Mouse (Mus musculus): ENCODE results near the gene Qrich1. TPM values are rescaled to one million over a fixed set of nuclear protein-coding genes. Genes with fewer than 3 reads are reported as not detected.

The Qrich1 gene
- total RNA-seq, 1 experiment from 2014 or later: 193 TPM

DNA sequence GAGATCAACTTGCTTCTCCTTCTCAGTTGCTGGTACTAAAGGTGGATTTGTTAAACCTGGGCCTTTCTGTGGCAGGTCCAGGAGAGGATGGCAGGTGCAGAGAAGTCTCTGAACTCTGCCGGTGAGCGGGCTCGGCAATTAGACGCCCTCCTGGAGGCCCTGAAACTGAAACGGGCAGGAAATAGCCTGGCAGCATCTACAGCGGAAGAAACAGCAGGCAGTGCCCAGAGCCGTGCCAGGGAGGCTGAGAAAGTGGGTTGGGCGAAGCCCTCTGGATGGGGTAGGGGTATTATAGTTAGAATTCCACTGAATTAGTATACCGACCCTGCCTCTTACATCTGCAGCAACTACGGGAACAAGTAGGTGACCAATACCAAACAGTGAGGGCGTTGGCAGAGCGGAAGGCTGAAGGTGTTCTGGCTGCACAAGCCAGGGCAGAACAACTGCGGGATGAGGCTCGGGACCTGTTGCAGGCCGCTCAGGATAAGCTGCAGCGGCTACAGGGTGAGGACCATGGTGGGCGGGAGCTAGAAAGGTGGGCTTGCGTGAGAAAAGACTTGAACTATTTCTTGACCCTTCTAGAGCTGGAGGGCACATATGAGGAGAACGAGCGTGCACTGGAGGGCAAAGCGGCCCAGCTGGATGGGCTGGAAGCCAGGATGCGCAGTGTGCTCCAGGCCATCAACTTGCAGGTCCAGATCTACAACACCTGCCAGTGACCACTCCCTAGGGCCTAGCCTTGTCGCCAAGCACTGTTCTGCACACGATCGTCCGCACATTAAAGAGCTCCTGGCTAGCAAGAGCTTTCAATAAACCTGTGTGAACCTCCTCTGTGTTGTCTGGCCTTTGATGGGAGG lies 26.7 kb upstream of the Qrich1 start:
- no peak for ATAC-seq (replicated peaks in 1 of 2; ENCODE audit: insufficient read depth in 1 of 2, low FRiP score in 2 of 2, low TSS enrichment in 1 of 2, low read depth in 1 of 2, poor library complexity in 2 of 2, severe bottlenecking in 2 of 2)

DNA sequence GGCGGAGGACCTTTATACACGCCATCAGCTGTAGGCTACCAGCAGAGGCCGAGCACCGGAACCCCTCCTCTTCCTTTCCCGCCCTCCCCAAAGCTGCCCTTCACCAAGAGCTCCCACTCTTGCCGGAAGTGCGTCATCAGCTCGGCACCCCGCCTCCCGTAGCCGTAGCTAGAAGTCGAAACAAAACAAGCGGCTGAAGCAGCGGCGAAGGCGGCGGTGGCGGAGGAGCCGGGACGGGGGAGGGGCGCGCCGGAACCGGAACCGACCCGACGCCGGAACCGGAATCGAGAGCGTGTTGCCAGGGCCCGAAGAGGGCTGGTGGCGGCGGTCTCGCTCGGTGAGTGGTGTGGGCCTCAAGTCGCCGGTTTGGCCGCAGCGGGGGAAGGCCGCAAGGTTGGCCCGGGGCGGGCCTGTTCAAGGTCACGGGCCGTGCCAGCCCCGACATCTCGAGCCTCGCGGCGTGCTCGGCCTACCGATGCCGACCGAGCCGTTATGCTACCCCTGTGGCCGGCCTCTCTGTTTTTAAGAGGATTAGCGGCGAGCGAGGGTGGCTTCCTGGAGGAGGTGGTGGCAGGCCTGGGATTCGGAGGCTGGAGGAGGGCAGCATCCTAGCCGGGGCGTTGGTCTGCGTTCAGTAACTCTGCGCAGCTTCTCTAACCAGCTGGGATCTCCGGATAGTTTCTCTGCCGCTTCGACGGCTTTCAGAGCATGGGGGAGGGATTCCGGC lies 25.9 kb upstream of the Qrich1 start, which contains the start of gene Usp19:
Usp19 (plus strand) TSS at position 44 of the 727 bp plus-strand sequence.
- ATAC-seq (replicated peaks in 1 of 2; ENCODE audit: insufficient read depth in 1 of 2, low FRiP score in 2 of 2, low TSS enrichment in 1 of 2, low read depth in 1 of 2, poor library complexity in 2 of 2, severe bottlenecking in 2 of 2): peak; percentile 85 to 88

DNA sequence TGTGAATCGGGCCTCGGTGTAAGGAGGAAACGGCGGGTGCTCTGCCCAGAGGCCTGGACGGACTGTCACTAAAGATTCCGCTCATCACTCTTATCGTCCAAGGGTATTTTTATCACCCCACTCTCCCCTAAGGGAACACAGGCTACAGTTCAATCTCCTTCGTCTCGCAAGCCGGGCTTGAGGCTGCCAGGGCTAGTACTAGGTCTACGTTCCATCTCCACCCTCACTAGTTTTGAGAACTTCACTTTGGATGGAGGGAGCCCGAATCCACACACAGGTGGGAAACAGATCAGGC lies 25.4 kb upstream of the Qrich1 start:
- no peak for ATAC-seq (replicated peaks in 1 of 2; ENCODE audit: insufficient read depth in 1 of 2, low FRiP score in 2 of 2, low TSS enrichment in 1 of 2, low read depth in 1 of 2, poor library complexity in 2 of 2, severe bottlenecking in 2 of 2)

DNA sequence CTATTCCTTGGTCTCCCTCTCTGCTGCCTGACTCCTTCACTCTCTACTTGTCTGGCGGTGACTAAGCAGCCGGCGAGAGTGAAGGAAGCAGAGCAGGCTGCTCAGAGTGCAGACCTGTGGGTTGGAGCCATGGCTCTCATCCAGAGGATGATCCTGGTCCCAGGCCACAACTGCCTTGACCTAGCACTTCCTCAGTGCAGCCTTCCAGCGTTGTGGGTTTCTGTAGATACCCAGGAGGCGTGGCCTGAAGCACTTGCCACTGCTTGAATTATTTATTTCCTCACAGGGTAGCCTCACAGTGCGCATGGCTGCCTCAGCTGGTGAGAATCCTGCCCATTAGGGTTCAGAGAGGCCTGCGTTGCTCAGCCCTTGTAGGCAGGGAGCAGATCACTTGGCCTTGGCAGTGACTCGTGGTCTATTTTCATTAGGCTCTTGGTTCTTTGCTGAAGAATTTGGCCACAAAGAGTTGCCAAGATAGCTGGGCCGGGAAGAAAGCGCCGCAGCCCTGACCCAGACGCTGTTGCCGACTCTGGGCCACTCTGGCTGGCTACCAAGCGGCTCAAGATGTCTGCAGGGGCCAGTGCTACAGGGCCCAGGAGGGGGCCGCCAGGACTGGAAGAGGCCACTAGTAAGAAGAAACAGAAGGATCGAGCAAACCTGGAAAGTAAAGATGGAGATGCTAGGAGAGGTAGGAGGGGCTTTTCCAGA lies 24.4 kb upstream of the Qrich1 start:
- ATAC-seq (replicated peaks in 1 of 2; ENCODE audit: insufficient read depth in 1 of 2, low FRiP score in 2 of 2, low TSS enrichment in 1 of 2, low read depth in 1 of 2, poor library complexity in 2 of 2, severe bottlenecking in 2 of 2): peak; percentile 61 to 72

DNA sequence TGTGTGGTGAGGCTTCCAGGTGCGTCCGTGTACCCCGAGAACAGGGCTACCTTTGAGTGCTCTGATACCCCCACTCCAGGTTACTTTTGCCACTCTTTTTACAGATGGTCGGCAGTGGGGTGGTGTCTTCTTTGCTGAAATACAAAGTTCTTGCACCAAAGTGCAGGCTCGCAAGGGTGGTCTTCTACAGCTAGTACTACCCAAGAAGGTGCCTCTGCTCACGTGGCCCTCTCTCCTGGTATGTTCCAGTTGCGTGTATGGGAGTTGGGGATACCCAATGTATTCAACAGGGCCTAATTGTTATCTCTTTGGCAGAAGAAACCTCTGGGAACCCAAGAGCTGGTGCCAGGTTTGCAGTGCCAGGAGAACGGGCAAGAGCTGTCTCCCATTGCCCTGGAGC lies 23.4 kb upstream of the Qrich1 start:
- ATAC-seq (replicated peaks in 1 of 2; ENCODE audit: insufficient read depth in 1 of 2, low FRiP score in 2 of 2, low TSS enrichment in 1 of 2, low read depth in 1 of 2, poor library complexity in 2 of 2, severe bottlenecking in 2 of 2): no peak

DNA sequence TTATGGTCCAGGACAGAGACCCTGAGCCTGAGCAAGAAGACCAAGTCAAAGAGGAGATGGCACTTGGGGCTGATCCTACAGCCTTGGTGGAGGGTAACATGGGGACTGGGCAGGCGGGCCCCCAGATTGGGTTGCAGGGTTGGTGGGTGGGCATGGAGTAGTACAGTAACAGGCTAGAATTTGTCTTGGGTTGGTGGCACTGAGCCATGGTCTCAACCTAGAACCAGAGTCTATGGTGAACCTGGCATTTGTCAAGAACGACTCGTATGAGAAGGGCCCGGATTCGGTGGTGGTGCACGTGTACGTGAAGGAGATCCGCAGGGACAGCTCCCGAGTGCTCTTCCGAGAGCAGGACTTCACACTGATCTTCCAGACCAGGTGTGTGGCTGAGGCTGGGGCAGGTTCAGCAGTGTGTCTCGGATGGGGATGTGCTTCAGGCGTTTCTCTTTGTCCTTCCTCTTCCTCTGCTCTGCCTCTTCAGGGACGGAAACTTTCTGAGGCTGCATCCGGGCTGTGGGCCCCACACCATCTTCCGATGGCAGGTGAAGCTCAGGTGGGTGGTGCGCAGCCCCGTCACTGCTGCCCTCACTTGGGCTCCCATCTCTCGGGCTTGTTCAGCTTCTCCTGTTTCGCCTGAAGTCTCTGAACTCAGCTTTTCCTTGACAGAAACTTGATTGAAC lies 22.3 kb upstream of the Qrich1 start:
- no peak for ATAC-seq (replicated peaks in 1 of 2; ENCODE audit: insufficient read depth in 1 of 2, low FRiP score in 2 of 2, low TSS enrichment in 1 of 2, low read depth in 1 of 2, poor library complexity in 2 of 2, severe bottlenecking in 2 of 2)

DNA sequence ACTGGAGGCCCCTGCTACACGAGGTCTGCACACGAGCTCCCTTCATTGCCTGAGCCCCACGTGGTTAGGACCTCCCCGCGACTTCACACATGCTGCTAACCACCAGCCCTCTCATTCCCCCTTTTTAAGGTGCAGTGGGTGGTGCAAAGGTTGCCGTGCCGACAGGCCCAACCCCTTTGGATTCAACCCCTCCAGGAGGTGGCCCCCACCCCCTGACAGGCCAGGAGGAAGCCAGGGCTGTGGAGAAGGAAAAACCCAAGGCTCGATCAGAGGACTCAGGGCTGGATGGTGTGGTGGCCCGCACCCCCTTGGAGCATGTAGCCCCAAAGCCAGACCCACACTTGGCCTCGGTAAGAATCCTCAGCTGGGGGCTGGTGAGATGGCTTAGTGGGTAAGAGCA lies 21.7 kb upstream of the Qrich1 start:
- no peak for ATAC-seq (replicated peaks in 1 of 2; ENCODE audit: insufficient read depth in 1 of 2, low FRiP score in 2 of 2, low TSS enrichment in 1 of 2, low read depth in 1 of 2, poor library complexity in 2 of 2, severe bottlenecking in 2 of 2)

DNA sequence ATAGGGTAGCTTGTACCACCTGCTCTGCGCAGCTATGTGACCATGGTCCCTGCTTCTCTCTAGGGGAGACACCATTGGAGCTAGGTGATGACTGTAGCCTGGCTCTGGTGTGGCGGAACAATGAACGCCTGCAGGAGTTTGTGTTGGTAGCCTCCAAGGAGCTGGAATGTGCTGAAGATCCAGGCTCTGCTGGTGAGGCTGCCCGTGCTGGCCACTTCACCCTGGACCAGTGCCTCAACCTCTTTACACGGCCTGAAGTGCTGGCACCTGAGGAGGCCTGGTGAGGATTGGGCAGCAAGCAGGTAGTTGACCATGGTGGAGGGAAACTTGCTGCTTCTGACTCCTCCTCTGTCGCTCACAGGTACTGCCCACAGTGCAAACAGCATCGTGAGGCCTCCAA lies 17.4 kb upstream of the Qrich1 start:
- no peak for ATAC-seq (replicated peaks in 1 of 2; ENCODE audit: insufficient read depth in 1 of 2, low FRiP score in 2 of 2, low TSS enrichment in 1 of 2, low read depth in 1 of 2, poor library complexity in 2 of 2, severe bottlenecking in 2 of 2)

DNA sequence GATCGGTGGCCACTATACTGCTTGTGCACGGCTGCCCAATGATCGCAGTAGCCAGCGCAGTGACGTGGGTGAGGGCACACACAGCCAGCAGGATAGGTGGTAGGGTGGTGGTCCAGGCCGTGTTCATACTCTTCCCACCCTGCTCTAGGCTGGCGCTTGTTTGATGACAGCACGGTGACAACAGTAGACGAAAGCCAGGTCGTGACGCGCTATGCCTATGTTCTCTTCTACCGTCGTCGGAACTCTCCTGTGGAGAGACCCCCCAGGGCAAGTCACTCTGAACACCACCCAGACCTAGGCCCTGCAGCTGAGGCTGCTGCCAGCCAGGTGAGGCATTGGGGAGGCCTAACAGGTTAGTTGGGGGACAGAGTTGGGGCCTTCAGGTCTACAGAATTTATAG lies 16.7 kb upstream of the Qrich1 start:
- ATAC-seq (replicated peaks in 1 of 2; ENCODE audit: insufficient read depth in 1 of 2, low FRiP score in 2 of 2, low TSS enrichment in 1 of 2, low read depth in 1 of 2, poor library complexity in 2 of 2, severe bottlenecking in 2 of 2): no peak

DNA sequence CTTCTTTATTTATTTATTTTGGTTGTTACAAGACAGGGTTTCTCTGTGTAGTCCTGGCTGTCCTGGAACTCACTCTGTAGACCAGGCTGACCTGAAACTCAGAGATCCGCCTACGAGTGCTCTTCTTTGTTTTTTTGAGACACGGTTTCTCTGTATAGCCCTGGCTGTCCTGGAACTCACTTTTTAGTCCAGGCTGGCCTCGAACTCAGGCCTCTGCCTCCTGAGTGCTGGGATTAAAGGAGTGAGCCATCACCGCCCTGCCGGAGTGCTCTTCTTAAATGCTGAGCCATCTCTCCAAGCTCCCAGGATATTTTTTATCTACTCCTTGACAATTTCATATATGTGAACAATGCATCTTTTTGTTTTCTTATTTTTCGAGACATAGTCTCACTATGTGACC lies 9.7 kb upstream of the Qrich1 start:
- no peak for ATAC-seq (replicated peaks in 1 of 2; ENCODE audit: insufficient read depth in 1 of 2, low FRiP score in 2 of 2, low TSS enrichment in 1 of 2, low read depth in 1 of 2, poor library complexity in 2 of 2, severe bottlenecking in 2 of 2)

DNA sequence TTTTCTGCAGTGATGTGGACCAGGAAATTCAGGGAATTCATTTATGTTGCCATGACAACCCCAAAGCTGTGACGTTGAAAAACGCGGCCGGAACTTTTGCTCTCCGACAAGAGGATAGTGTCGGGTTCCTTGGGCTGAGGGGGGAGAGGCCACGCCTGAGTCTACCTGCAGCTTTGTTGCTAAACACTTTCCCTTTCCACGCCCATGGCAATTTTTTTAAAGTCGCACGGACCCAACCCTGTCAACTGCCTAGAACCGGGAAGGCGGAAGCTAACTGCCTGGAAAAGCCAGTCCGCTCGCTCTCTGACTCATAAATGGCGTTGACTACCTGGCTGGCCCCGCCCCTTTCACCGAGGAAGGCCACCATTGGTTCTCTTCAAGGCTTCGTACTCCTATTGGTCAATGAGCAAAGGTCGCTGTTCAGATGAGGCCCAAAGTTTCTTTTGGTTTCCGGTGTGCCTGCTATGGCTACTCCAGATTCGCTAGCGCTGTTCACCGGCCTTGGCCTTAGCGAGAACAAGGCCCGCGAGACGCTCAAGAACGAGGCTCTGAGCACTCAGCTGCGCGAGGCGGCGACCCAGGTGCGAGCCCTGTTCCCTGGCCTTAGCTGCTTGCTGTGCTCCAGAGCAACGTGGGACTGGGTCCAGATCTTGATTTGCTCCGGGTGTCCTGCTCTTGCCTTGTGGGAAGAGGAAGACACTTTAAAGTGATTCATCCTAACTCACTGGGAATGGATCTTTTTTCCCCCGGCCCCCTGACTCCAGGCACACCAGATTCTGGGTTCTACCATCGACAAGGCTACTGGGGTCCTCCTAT lies 8.8 kb upstream of the Qrich1 start, which contains the start of gene Qars:
Qars (plus strand) TSS at position 88 of the 816 bp plus-strand sequence.
- ATAC-seq (replicated peaks in 1 of 2; ENCODE audit: insufficient read depth in 1 of 2, low FRiP score in 2 of 2, low TSS enrichment in 1 of 2, low read depth in 1 of 2, poor library complexity in 2 of 2, severe bottlenecking in 2 of 2): peak; percentile 99

DNA sequence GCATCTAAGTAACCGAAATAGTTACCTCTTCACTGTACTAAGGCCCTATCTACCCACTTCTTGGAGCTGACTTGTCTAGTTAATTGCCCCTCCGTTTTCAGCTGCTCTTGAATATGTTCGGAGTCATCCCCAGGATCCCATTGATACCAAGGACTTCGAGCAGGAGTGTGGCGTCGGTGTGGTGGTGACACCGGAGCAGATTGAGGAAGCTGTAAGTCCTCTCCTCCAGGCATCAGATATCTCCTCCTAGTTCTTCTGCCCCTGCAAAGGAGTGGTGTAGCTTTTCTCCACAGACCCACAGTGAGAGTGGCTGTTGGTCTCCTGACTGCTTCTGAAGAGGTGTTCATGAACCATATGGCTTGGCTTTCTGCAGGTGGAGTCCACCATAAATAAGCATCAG lies 7.8 kb upstream of the Qrich1 start:
- ATAC-seq (replicated peaks in 1 of 2; ENCODE audit: insufficient read depth in 1 of 2, low FRiP score in 2 of 2, low TSS enrichment in 1 of 2, low read depth in 1 of 2, poor library complexity in 2 of 2, severe bottlenecking in 2 of 2): no peak

DNA sequence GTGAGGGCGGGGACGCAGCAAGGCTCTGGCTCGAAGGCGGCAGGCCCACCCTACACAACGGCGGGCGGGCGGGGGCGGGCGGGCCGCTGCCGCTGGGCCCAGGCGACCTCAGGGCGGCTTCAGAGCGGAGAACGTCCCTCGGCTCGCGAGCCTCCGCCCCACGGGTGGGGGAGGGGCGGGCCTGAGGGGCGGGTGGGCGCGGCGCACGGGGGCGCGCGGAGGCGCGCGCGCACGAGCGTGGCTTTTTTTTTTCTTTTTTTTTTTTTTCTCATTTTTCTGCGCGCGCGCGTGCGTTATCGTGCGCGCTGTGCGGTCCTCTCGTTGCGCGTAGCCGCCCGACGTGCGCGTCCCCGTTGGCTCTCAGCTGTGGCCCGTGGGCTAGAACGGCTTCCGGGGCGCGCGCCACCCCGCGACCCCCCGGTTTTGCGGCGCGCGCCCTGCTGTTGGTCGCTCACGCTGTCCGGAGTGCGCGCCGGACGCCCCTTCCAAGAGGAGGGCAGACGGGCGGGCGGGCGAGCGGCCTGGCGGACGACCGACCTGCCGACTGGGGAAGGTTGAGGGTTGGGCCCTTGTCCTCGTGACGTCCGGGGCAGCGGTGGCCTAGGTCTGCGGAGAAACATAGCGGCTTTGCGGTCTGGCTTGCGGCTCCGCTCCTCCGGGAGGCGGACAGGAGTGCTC lies 786 bp downstream of the Qrich1 start:
- ATAC-seq (replicated peaks in 1 of 2; ENCODE audit: insufficient read depth in 1 of 2, low FRiP score in 2 of 2, low TSS enrichment in 1 of 2, low read depth in 1 of 2, poor library complexity in 2 of 2, severe bottlenecking in 2 of 2): peak in 1 of 2 experiments; percentile 41; a peak in 2 of 4 replicates

DNA sequence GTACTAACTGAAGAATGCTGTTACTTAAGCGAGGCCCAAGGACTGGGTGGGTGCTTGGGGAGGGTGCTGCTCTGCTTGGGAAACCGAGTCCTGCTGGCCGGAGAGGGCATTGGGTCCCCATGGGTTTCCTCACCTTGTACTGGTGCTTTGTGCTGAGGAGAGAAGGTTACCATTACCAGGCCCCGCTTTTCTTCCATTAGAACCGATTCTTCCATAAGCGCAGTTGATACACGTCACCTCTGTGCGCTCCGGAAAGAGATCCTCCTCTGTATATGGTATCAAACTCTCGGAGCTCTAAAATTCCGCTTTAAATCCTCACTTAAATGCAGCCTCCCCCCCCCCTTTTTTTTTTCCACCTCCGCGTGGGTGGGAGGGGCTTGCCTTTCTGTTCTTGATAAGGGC lies 1.3 kb downstream of the Qrich1 start:
- ATAC-seq (replicated peaks in 1 of 2; ENCODE audit: insufficient read depth in 1 of 2, low FRiP score in 2 of 2, low TSS enrichment in 1 of 2, low read depth in 1 of 2, poor library complexity in 2 of 2, severe bottlenecking in 2 of 2): peak; percentile 10 to 36; a peak in 3 of 4 replicates

DNA sequence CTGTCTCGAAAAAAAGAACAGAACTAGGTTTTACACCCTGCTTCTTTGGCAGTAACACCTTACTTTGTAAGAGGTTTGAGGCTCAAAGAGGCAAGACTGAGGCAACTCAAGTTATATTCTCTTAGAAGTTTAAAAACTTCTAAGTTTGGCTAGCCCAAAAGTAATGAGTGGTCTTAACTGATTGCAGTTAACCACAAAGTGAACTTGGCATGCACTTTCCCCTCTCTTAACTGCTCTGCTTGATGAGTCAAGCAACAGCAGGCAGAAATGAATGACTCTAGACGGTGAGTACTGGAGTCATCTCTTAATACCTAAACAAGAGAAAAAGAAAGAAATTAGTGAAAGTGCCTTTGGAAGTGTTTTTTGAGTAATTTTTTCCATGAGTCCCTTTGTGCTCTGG lies 5.0 kb downstream of the Qrich1 start:
- no peak for ATAC-seq (replicated peaks in 1 of 2; ENCODE audit: insufficient read depth in 1 of 2, low FRiP score in 2 of 2, low TSS enrichment in 1 of 2, low read depth in 1 of 2, poor library complexity in 2 of 2, severe bottlenecking in 2 of 2)

DNA sequence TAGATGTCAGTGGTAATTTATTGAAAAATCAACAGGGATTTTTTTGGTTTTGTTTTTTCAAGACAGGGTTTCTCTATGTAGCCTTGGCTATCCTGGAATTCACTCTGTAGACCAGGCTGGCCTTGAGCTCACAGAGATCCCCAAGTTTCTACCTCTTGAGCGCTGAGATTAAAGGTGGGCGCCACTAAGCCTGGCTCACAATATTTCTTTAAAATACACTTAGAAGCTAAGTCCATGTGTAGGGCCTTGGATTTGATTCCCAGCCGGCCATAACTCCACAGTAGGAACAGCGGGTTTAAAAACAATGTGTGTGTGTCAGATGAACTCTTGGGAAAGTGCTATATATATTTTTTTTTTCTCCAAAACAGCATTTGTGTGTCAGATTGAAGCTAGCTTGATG lies 6.7 kb downstream of the Qrich1 start:
- ATAC-seq (replicated peaks in 1 of 2; ENCODE audit: insufficient read depth in 1 of 2, low FRiP score in 2 of 2, low TSS enrichment in 1 of 2, low read depth in 1 of 2, poor library complexity in 2 of 2, severe bottlenecking in 2 of 2): no peak

Measured in hematopoietic stem cell, adult 5-6 weeks (primary cell).